Mouse (Mus musculus): ENCODE results near the gene Pfdn2. TPM values are rescaled to one million over a fixed set of nuclear protein-coding genes. Genes with fewer than 3 reads are reported as not detected.

Gene Pfdn2
- polyA plus RNA-seq, 1 experiment from 2014 or later, result 64.8 TPM

Other genes with a start within 250 kb of the Pfdn2 start
- gene Cfap126, start 231.8 kb upstream of the Pfdn2 start, polyA plus RNA-seq (2014; fragmentation: Nextera tagmentation; extraction: Ambion mirVana), result 1.7 and 2.4 TPM in 2 replicates
- gene Sdhc, start 195.1 kb upstream of the Pfdn2 start, polyA plus RNA-seq (2014; fragmentation: Nextera tagmentation; extraction: Ambion mirVana), result 291 and 314 TPM in 2 replicates
- gene Mpz, start 195.0 kb upstream of the Pfdn2 start, polyA plus RNA-seq (2014; fragmentation: Nextera tagmentation; extraction: Ambion mirVana), result 0.12 TPM in 2 replicates
- 30.1 and 32.0 TPM in 2 replicates for gene Pcp4l1, start 149.4 kb upstream of the Pfdn2 start, polyA plus RNA-seq (2014; fragmentation: Nextera tagmentation; extraction: Ambion mirVana)
- gene Nr1i3, start 131.7 kb upstream of the Pfdn2 start, polyA plus RNA-seq (2014; fragmentation: Nextera tagmentation; extraction: Ambion mirVana), result 0.10 and 0.18 TPM in 2 replicates
- 24.0 and 24.7 TPM in 2 replicates for gene Tomm40l, start 123.2 kb upstream of the Pfdn2 start, polyA plus RNA-seq (2014; fragmentation: Nextera tagmentation; extraction: Ambion mirVana)
- gene Apoa2, start 120.6 kb upstream of the Pfdn2 start, polyA plus RNA-seq (2014; fragmentation: Nextera tagmentation; extraction: Ambion mirVana), result 2.1 and 3.7 TPM in 2 replicates
- gene Fcer1g, start 111.3 kb upstream of the Pfdn2 start, polyA plus RNA-seq (2014; fragmentation: Nextera tagmentation; extraction: Ambion mirVana), result 25.5 and 27.3 TPM in 2 replicates
- gene Adamts4, start 95.2 kb upstream of the Pfdn2 start, polyA plus RNA-seq (2014; fragmentation: Nextera tagmentation; extraction: Ambion mirVana), result 4.0 and 4.4 TPM in 2 replicates
- gene Ndufs2, start 94.3 kb upstream of the Pfdn2 start, polyA plus RNA-seq (2014; fragmentation: Nextera tagmentation; extraction: Ambion mirVana), result 232 and 274 TPM in 2 replicates
- 49.5 and 58.4 TPM in 2 replicates for gene B4galt3, start 75.3 kb upstream of the Pfdn2 start, polyA plus RNA-seq (2014; fragmentation: Nextera tagmentation; extraction: Ambion mirVana)
- 54.1 and 56.3 TPM in 2 replicates for gene Ppox, start 64.5 kb upstream of the Pfdn2 start, polyA plus RNA-seq (2014; fragmentation: Nextera tagmentation; extraction: Ambion mirVana)
- 84.7 and 88.6 TPM in 2 replicates for gene Usp21, start 57.7 kb upstream of the Pfdn2 start, polyA plus RNA-seq (2014; fragmentation: Nextera tagmentation; extraction: Ambion mirVana)
- gene Ufc1, start 50.6 kb upstream of the Pfdn2 start, polyA plus RNA-seq (2014; fragmentation: Nextera tagmentation; extraction: Ambion mirVana), result 115 and 117 TPM in 2 replicates
- gene Dedd, start 16.5 kb upstream of the Pfdn2 start, polyA plus RNA-seq (2014; fragmentation: Nextera tagmentation; extraction: Ambion mirVana), result 45.1 and 46.7 TPM in 2 replicates
- gene Nit1, start within 50 bp of the Pfdn2 start, polyA plus RNA-seq (2014; fragmentation: Nextera tagmentation; extraction: Ambion mirVana), result 31.9 and 32.7 TPM in 2 replicates
- 1.4 and 2.3 TPM in 2 replicates for gene Klhdc9, start 15.1 kb downstream of the Pfdn2 start, polyA plus RNA-seq (2014; fragmentation: Nextera tagmentation; extraction: Ambion mirVana)
- gene Nectin4, start 24.4 kb downstream of the Pfdn2 start, polyA plus RNA-seq (2014; fragmentation: Nextera tagmentation; extraction: Ambion mirVana), result 0.49 and 0.65 TPM in 2 replicates
- gene Arhgap30, start 43.3 kb downstream of the Pfdn2 start, polyA plus RNA-seq (2014; fragmentation: Nextera tagmentation; extraction: Ambion mirVana), result 0.38 and 0.57 TPM in 2 replicates
- gene Usf1, start 65.6 kb downstream of the Pfdn2 start, polyA plus RNA-seq (2014; fragmentation: Nextera tagmentation; extraction: Ambion mirVana), result 152 and 154 TPM in 2 replicates
- 2.1 and 4.0 TPM in 2 replicates for gene Tstd1, start 73.2 kb downstream of the Pfdn2 start, polyA plus RNA-seq (2014; fragmentation: Nextera tagmentation; extraction: Ambion mirVana)
- gene F11r, start 91.9 kb downstream of the Pfdn2 start, polyA plus RNA-seq (2014; fragmentation: Nextera tagmentation; extraction: Ambion mirVana), result 9.9 and 13.1 TPM in 2 replicates
- 16.2 and 16.8 TPM in 2 replicates for gene Alyref2, start 157.8 kb downstream of the Pfdn2 start, polyA plus RNA-seq (2014; fragmentation: Nextera tagmentation; extraction: Ambion mirVana)
- gene Itln1, start 189.6 kb downstream of the Pfdn2 start, polyA plus RNA-seq (2014; fragmentation: Nextera tagmentation; extraction: Ambion mirVana), result not detected in 2 replicates
- not detected in 2 replicates for gene Cd244a, start 213.5 kb downstream of the Pfdn2 start, polyA plus RNA-seq (2014; fragmentation: Nextera tagmentation; extraction: Ambion mirVana)